Mouse (Mus musculus) ES-Bruce4 (cell line): Measurements from ENCODE around the gene Ebf4. TPM values are rescaled to one million over a fixed set of nuclear protein-coding genes. Genes with fewer than 3 reads are reported as not detected.

Experiments
- H3K27ac ChIP-seq: 2 replicates; pipeline ENCODE4 v1.5.1; 2012; ENCODE audit warnings: low read length, inconsistent platforms; ENCODE audit not compliant: insufficient read depth
- H3K27me3 ChIP-seq: 2 replicates; pipeline ENCODE4 v1.6.1; 2012; ENCODE audit warnings: mild to moderate bottlenecking, low read length, inconsistent platforms; ENCODE audit not compliant: control insufficient read depth, poor library complexity, insufficient read depth, severe bottlenecking
- H3K36me3 ChIP-seq: 2 replicates; pipeline ENCODE4 v1.6.1; 2012; ENCODE audit warnings: inconsistent platforms, mild to moderate bottlenecking, low read length, moderate library complexity; ENCODE audit not compliant: control insufficient read depth, poor library complexity, insufficient read depth, severe bottlenecking
- H3K4me1 ChIP-seq: one replicate; pipeline ENCODE4 v1.8.1; 2011; ENCODE audit warnings: low read length; ENCODE audit not compliant: control insufficient read depth, insufficient read depth
- H3K4me3 ChIP-seq: 2 replicates; pipeline ENCODE4 v1.5.1; 2011; ENCODE audit warnings: low read depth, mild to moderate bottlenecking, low read length
- H3K9ac ChIP-seq: 2 replicates; pipeline ENCODE4 v1.6.1; 2012; ENCODE audit warnings: low read depth, mild to moderate bottlenecking, inconsistent platforms; ENCODE audit not compliant: poor library complexity, severe bottlenecking
- H3K9me3 ChIP-seq: replicated peaks from 2 replicates; pipeline ENCODE4 v1.6.1; 2012; ENCODE audit warnings: mild to moderate bottlenecking, low read length, inconsistent platforms; ENCODE audit not compliant: control insufficient read depth, poor library complexity, insufficient read depth, severe bottlenecking
- CTCF ChIP-seq: IDR thresholded peaks from one replicate; pipeline ENCODE4 v1.8.1; 2011; ENCODE audit warnings: low read depth, low read length
- EP300 ChIP-seq: IDR thresholded peaks from 2 replicates; pipeline ENCODE4 v1.6.1; 2011; ENCODE audit warnings: low read depth, low read length; ENCODE audit not compliant: insufficient read depth
- POLR2A ChIP-seq: IDR thresholded peaks from one replicate; pipeline ENCODE4 v1.8.1; 2011; ENCODE audit warnings: low read length; ENCODE audit not compliant: insufficient read depth
- polyA plus RNA-seq: library from polyadenylated mRNA; stranded (reverse); fragments of >200 nt; gene quantifications from 2 replicates; pipeline ENCODE4 v1.2.4, GENCODE M21; 2011; ENCODE audit warnings: low read depth; ENCODE audit not compliant: missing spikeins, insufficient read depth, insufficient read length

Ebf4 gene
- polyA plus RNA-seq, 1 experiment = 4.8 TPM

DNA sequence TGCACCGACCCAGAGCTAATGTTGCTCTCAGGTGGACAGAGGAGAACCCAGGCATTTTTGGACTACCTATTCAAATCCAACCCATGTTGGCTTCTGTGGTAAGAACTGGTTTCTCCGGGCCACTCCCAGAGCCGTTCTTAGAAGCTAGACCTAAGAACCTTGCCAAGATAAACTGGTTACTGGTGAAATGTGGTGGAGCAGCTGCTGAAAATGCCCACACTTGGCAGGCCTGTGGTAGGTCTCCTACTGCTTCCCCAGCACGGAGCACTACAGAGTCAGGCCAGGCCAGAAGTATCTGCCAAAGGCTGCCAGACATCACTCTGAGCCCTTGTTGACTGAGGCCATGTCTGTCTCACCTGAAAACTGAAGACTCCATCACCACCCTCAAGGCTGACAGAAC is 80.0 kb downstream of the Ebf4 start:
- no peak for TF ChIP-seq EP300
- TF ChIP-seq POLR2A = no peak
- TF ChIP-seq CTCF = no peak
- Histone ChIP-seq H3K4me1 (no peaks in the 10 kb centered on the region), H3K27ac (no peak overlapping the region), H3K9ac (no peak overlapping the region), H3K9me3 (no peaks in the 10 kb centered on the region), H3K27me3 (no peaks in the 10 kb centered on the region), H3K4me3 (no peak overlapping the region), H3K36me3 (no peaks in the 10 kb centered on the region)

DNA sequence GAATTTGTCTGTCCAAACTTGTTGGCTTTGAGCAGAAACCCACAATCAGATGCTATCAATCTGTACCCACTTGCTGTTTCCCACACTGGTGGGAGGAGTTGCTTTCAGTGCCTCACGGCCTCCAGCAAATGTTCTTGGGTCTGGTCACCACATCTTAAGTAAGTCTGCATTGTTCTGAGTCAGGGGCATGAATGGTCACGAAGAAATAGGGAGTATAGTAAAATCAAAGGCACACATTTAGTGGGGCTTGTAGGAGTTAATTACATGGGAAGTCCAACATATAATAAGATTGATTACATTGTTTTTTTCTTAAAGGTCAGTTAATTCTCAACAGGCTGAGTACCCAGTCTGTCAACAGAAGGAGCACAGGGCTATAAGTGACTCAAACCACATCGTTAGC is 88.2 kb downstream of the Ebf4 start:
- H3K36me3 ChIP-seq = no peaks in the 10 kb centered on the region
- TF ChIP-seq POLR2A = no peak
- no peak for TF ChIP-seq EP300
- no peak for TF ChIP-seq CTCF
- peaks cover 16% of the 10 kb centered on the region for H3K9me3 ChIP-seq
- no peak overlapping the region for H3K27ac ChIP-seq
- no peak overlapping the region for H3K9ac ChIP-seq
- no peaks in the 10 kb centered on the region for H3K4me1 ChIP-seq
- H3K4me3 ChIP-seq = no peak overlapping the region
- H3K27me3 ChIP-seq = no peaks in the 10 kb centered on the region

DNA sequence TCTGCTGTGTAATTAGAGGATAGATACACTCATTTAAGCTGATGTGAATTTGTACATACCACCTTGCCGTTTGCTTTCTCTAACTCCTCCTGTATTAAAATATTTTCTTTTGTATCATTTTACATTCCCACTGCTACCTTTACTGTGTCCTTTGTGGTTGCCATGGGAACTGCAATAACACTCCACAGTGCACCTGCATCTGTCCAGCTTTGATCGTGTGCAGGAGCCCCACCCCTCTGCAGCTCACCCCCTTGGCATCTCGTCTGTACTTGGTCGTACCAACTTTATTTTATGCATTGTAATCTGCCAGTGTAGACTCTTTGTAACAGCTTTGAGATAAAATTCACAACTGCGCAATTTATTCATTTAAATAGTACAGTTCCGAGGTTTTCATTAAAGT is 88.9 kb downstream of the Ebf4 start:
- Histone ChIP-seq H3K4me1 (no peaks in the 10 kb centered on the region), H3K9ac (no peak overlapping the region), H3K27me3 (no peaks in the 10 kb centered on the region), H3K36me3 (no peaks in the 10 kb centered on the region), H3K9me3 (peaks cover 16% of the 10 kb centered on the region), H3K4me3 (no peak overlapping the region), H3K27ac (no peak overlapping the region)
- no peak for TF ChIP-seq CTCF
- TF ChIP-seq EP300 = no peak
- TF ChIP-seq POLR2A = no peak

DNA sequence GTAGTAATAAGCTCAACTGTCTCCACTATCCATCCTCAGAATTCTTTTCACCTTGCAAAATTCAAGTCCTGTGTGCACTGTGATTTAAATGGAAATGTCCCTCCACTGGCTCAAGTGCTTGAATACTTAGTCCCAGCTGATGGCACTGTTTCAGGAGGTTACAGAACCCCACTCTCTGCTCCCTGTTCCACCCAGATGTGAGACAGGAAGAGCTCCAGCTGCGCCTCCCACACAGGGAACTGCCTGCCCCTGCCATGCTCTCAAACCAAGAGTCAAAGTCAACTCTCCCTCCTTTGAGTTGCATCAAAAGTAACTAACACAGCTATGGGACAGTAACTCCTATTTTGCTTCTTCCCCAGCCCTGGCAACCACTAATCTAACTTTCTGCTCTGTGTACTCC is 91.2 kb downstream of the Ebf4 start:
- Histone ChIP-seq H3K4me1 (no peaks in the 10 kb centered on the region), H3K36me3 (no peaks in the 10 kb centered on the region), H3K9ac (no peak overlapping the region), H3K27ac (no peak overlapping the region), H3K4me3 (no peak overlapping the region), H3K9me3 (peaks cover 16% of the 10 kb centered on the region), H3K27me3 (no peaks in the 10 kb centered on the region)
- TF ChIP-seq POLR2A (no peak), CTCF (no peak), EP300 (no peak)

DNA sequence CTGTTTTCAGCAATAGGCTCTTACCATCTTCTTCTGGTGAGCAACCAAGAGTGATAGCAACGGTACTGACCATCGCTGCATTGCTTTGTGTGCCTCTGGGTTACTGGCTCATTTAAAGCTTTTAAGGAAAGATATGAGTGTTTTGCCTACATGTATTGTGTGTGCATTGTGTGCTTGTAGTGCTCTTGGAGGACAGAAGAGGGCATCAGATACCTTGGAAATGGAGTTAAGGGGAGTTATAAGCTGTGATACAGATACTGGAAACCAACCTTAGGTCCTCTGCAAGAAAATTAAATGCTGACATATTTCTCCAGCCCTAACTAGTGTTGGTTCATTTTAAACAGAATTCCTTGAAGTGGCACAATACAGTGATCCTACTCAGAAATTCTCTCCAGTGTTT is 93.8 kb downstream of the Ebf4 start:
- H3K27ac ChIP-seq = no peak overlapping the region
- H3K36me3 ChIP-seq = no peaks in the 10 kb centered on the region
- H3K27me3 ChIP-seq = no peaks in the 10 kb centered on the region
- H3K9ac ChIP-seq = no peak overlapping the region
- H3K4me1 ChIP-seq = no peaks in the 10 kb centered on the region
- H3K4me3 ChIP-seq = no peak overlapping the region
- H3K9me3 ChIP-seq = peaks cover 16% of the 10 kb centered on the region
- TF ChIP-seq EP300 (no peak), POLR2A (no peak), CTCF (no peak)

DNA sequence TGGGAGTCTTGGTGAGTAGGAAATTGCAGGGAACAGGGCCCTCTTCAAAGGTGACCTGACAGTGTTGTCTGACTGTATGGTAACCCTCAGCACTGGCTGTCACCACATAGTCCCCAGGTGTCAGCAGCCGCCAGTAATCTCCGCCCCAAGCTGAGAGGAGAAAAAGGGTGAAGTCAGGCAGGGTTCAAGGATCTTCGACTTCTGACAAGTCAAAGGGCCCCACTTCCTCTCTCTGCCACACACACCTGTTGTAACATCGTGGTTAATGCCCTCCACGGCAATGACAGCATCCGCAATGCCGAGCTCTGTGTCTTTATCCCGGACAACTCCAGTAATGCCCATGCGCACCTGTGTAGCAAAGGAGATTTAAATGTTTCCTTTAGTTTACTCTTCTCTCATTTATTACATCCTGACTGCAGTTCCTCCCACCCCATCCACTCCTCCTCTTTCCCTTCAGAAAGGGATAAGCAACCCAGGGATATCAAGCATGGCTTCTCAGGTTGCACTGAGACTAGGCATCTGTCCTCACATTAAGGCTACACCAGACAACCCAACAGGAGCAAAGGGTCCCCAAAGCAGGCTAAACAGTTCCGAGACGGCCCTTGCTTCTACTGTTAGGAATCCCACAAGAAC is 96.1 kb downstream of the Ebf4 start:
- Histone ChIP-seq H3K4me3 (no peak overlapping the region), H3K27ac (no peak overlapping the region), H3K36me3 (no peaks in the 10 kb centered on the region), H3K9me3 (no peaks in the 10 kb centered on the region), H3K9ac (no peak overlapping the region), H3K27me3 (no peaks in the 10 kb centered on the region), H3K4me1 (no peaks in the 10 kb centered on the region)
- no peak for TF ChIP-seq CTCF
- no peak for TF ChIP-seq EP300
- no peak for TF ChIP-seq POLR2A

DNA sequence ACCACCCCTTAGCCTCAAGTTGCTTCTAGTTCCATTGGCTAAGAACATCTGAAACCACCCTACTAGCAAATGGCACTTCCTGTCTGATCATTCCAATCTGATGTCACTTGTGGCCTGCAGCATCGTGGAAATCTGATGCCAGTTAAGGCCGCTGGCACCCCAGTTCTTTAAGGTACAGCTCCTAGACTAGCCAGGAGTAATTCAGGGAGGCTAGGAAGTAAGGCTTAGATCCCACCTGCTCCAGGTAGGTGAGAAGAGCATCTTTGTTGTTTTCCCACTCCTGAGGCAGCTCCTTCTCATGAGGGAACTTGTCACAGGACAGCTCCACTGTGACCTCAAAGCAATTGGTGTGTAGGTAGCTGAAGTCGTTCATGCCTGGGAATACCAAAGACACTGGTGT is 97.9 kb downstream of the Ebf4 start:
- H3K36me3 ChIP-seq = no peaks in the 10 kb centered on the region

More for the DNA sequence above, 97.9 kb downstream of the Ebf4 start:
- TF ChIP-seq POLR2A = no peak
- no peak for TF ChIP-seq CTCF
- TF ChIP-seq EP300 = no peak
- Histone ChIP-seq H3K27ac (no peak overlapping the region), H3K9me3 (no peaks in the 10 kb centered on the region), H3K27me3 (no peaks in the 10 kb centered on the region), H3K4me3 (no peak overlapping the region), H3K9ac (no peak overlapping the region), H3K4me1 (no peaks in the 10 kb centered on the region)
